Mouse (Mus musculus) CH12.LX (cell line): ENCODE measurements around the gene E130114P18Rik. TPM values are rescaled to one million over a fixed set of nuclear protein-coding genes. Genes with fewer than 3 reads are reported as not detected.

Experiments
- DNase-seq: peaks from one replicate; pipeline ENCODE4 v3.0.0-alpha.2; 2013; ENCODE audit errors: extremely low read depth
- H3K27ac ChIP-seq: 2 replicates; pipeline ENCODE4 v1.5.1; 2012; ENCODE audit warnings: low read depth, mild to moderate bottlenecking, control low read depth, moderate library complexity; ENCODE audit not compliant: insufficient read depth
- H3K27me3 ChIP-seq: replicated peaks from 2 replicates; pipeline ENCODE3; 2012; ENCODE audit warnings: inconsistent platforms
- H3K36me3 ChIP-seq, 2 experiments: replicated peaks in 1 of 2; 2 replicates each; pipeline versions ENCODE3 to v1.6.1; 2012; ENCODE audit warnings: inconsistent platforms in 1 of 2, low read length in 1 of 2, mild to moderate bottlenecking in 1 of 2, mixed read lengths in 1 of 2, moderate library complexity in 1 of 2; ENCODE audit not compliant: control insufficient read depth in 1 of 2, insufficient read depth in 1 of 2
- H3K4me1 ChIP-seq, 2 experiments: 2 replicates each; pipeline ENCODE4 v1.6.1; 2012; ENCODE audit warnings: inconsistent platforms in 1 of 2, moderate library complexity in 1 of 2; ENCODE audit not compliant: insufficient read depth in 2 of 2, control insufficient read depth in 1 of 2
- H3K4me2 ChIP-seq: 2 replicates; pipeline ENCODE4 v1.6.1; 2012; ENCODE audit warnings: low read depth, mild to moderate bottlenecking, control low read depth; ENCODE audit not compliant: poor library complexity, insufficient read depth, severe bottlenecking
- H3K4me3 ChIP-seq, 3 experiments: fragments of 150-350 bp in 1 of 3; sonication (generic) in 1 of 3; replicated peaks in 1 of 3; 2 replicates each; pipeline versions ENCODE3 to v1.5.1; 2011 to 2012; ENCODE audit warnings: low read depth in 2 of 3, low read length in 2 of 3, mild to moderate bottlenecking in 2 of 3, moderate library complexity in 2 of 3, control low read depth in 1 of 3, improper control_type of control experiment in 1 of 3, inconsistent platforms in 1 of 3, mixed read lengths in 1 of 3; ENCODE audit not compliant: poor library complexity in 1 of 3
- H3K79me2 ChIP-seq: replicated peaks from 2 replicates; pipeline ENCODE4 v1.6.1; 2012; ENCODE audit warnings: mild to moderate bottlenecking, moderate library complexity; ENCODE audit not compliant: control insufficient read depth, poor library complexity, insufficient read depth, severe bottlenecking; ENCODE audit errors: extremely low read depth
- H3K9ac ChIP-seq: 2 replicates; pipeline ENCODE4 v1.6.1; 2012; ENCODE audit warnings: low read depth, mild to moderate bottlenecking, control low read depth, moderate library complexity; ENCODE audit not compliant: insufficient read depth
- H3K9me3 ChIP-seq: replicated peaks from 2 replicates; pipeline ENCODE3; 2012; ENCODE audit warnings: low read length, inconsistent platforms, mixed read lengths
- CHD1 ChIP-seq: IDR thresholded peaks from 2 replicates; pipeline ENCODE4 v1.6.1; 2012; ENCODE audit warnings: low read depth, low read length, improper control_type of control experiment, inconsistent platforms
- CHD2 ChIP-seq: IDR thresholded peaks from 2 replicates; pipeline ENCODE4 v1.6.1; 2011; ENCODE audit warnings: low read length, improper control_type of control experiment
- CTCF ChIP-seq, 2 experiments: IDR thresholded peaks in 1 of 2; conservative IDR thresholded peaks in 1 of 2; 2 replicates each; pipeline ENCODE4 v1.5.1; 2011 to 2012; ENCODE audit warnings: low read depth in 2 of 2, low read length in 2 of 2, improper control_type of control experiment in 1 of 2, inconsistent platforms in 1 of 2, mild to moderate bottlenecking in 1 of 2, moderate library complexity in 1 of 2
- ELF1 ChIP-seq: IDR thresholded peaks from 2 replicates; pipeline ENCODE4 v1.6.1; 2014; ENCODE audit warnings: low read depth, mild to moderate bottlenecking, inconsistent platforms, low read length, improper control_type of control experiment
- ETS1 ChIP-seq: conservative IDR thresholded peaks from 2 replicates; pipeline ENCODE4 v1.6.1; 2012; ENCODE audit warnings: low read depth, mild to moderate bottlenecking, inconsistent platforms, low read length, improper control_type of control experiment, moderate library complexity
- HCFC1 ChIP-seq: IDR thresholded peaks from 2 replicates; pipeline ENCODE4 v1.6.1; 2012; ENCODE audit warnings: low read depth, mild to moderate bottlenecking, inconsistent platforms, low read length, improper control_type of control experiment
- IRF4 ChIP-seq: IDR thresholded peaks from 2 replicates; pipeline ENCODE4 v1.6.1; 2014; ENCODE audit warnings: low read depth, mild to moderate bottlenecking, inconsistent platforms, low read length, improper control_type of control experiment
- JUN ChIP-seq: IDR thresholded peaks from 2 replicates; pipeline ENCODE4 v1.6.1; 2011; ENCODE audit warnings: low read depth, mild to moderate bottlenecking, low read length, improper control_type of control experiment, moderate library complexity; ENCODE audit not compliant: insufficient read depth
- JUND ChIP-seq: conservative IDR thresholded peaks from 2 replicates; pipeline ENCODE4 v1.6.1; 2011; ENCODE audit warnings: low read depth, low read length, improper control_type of control experiment
- KAT2A ChIP-seq: IDR thresholded peaks from 2 replicates; pipeline ENCODE4 v1.6.1; 2012; ENCODE audit warnings: low read length, improper control_type of control experiment, inconsistent platforms; ENCODE audit not compliant: insufficient replicate concordance
- MAFK ChIP-seq: IDR thresholded peaks from 2 replicates; pipeline ENCODE4 v1.6.1; 2011; ENCODE audit warnings: low read length, improper control_type of control experiment; ENCODE audit not compliant: insufficient replicate concordance
- MAX ChIP-seq: IDR thresholded peaks from 2 replicates; pipeline ENCODE4 v1.6.1; 2011; ENCODE audit warnings: low read length, improper control_type of control experiment
- MAZ ChIP-seq: IDR thresholded peaks from 2 replicates; pipeline ENCODE4 v1.6.1; 2012; ENCODE audit warnings: low read depth, mild to moderate bottlenecking, inconsistent platforms, low read length, improper control_type of control experiment, moderate library complexity
- MEF2A ChIP-seq: IDR thresholded peaks from 2 replicates; pipeline ENCODE4 v1.6.1; 2014; ENCODE audit warnings: low read depth, mild to moderate bottlenecking, inconsistent platforms, low read length, improper control_type of control experiment, borderline replicate concordance
- MXI1 ChIP-seq: IDR thresholded peaks from 2 replicates; pipeline ENCODE4 v1.6.1; 2011; ENCODE audit warnings: mild to moderate bottlenecking, low read depth, low read length, improper control_type of control experiment
- NELFE ChIP-seq: IDR thresholded peaks from 2 replicates; pipeline ENCODE4 v1.6.1; 2011; ENCODE audit warnings: low read depth, low read length, improper control_type of control experiment
- POLR2AphosphoS2 ChIP-seq: IDR thresholded peaks from 2 replicates; pipeline ENCODE4 v1.6.1; 2011; ENCODE audit warnings: low read depth, low read length, improper control_type of control experiment
- SIN3A ChIP-seq: IDR thresholded peaks from 2 replicates; pipeline ENCODE4 v1.6.1; 2012; ENCODE audit warnings: low read length, improper control_type of control experiment, inconsistent platforms
- SMC3 ChIP-seq: IDR thresholded peaks from 2 replicates; pipeline ENCODE4 v1.6.1; 2011; ENCODE audit warnings: low read depth, low read length, improper control_type of control experiment
- TBP ChIP-seq: conservative IDR thresholded peaks from 2 replicates; pipeline ENCODE4 v1.6.1; 2011; ENCODE audit warnings: low read depth, low read length, improper control_type of control experiment
- TCF12 ChIP-seq: IDR thresholded peaks from 2 replicates; pipeline ENCODE4 v1.6.1; 2014; ENCODE audit warnings: low read depth, mild to moderate bottlenecking, inconsistent platforms, low read length, improper control_type of control experiment
- UBTF ChIP-seq: IDR thresholded peaks from 2 replicates; pipeline ENCODE4 v1.6.1; 2012; ENCODE audit warnings: low read depth, mild to moderate bottlenecking, inconsistent platforms, low read length, improper control_type of control experiment, moderate library complexity
- USF1 ChIP-seq: IDR thresholded peaks from 2 replicates; pipeline ENCODE4 v1.6.1; 2014; ENCODE audit warnings: low read depth, mild to moderate bottlenecking, inconsistent platforms, low read length, improper control_type of control experiment
- USF2 ChIP-seq: conservative IDR thresholded peaks from 2 replicates; pipeline ENCODE4 v1.6.1; 2011; ENCODE audit warnings: low read depth, low read length, improper control_type of control experiment
- ZC3H11A ChIP-seq: IDR thresholded peaks from 2 replicates; pipeline ENCODE4 v1.6.1; 2012; ENCODE audit warnings: low read depth, mild to moderate bottlenecking, inconsistent platforms, low read length, improper control_type of control experiment
- ZKSCAN1 ChIP-seq: IDR thresholded peaks from 2 replicates; pipeline ENCODE4 v1.6.1; 2012; ENCODE audit warnings: low read depth, inconsistent platforms, low read length, improper control_type of control experiment, borderline replicate concordance
- ZMIZ1 ChIP-seq: IDR thresholded peaks from 2 replicates; pipeline ENCODE4 v1.6.1; 2012; ENCODE audit warnings: low read depth, mild to moderate bottlenecking, inconsistent platforms, low read length, improper control_type of control experiment
- ZNF384 ChIP-seq: IDR thresholded peaks from 2 replicates; pipeline ENCODE4 v1.6.1; 2012; ENCODE audit warnings: low read depth, low read length, improper control_type of control experiment, inconsistent platforms
- dilution Hi-C: fragments of 300-500 bp; cut with MboI; formaldehyde crosslinking; loops from 2 replicates; pipeline ENCODE4 v1.14.3; 2020; ENCODE audit warnings: low sequenced_read_pairs; ENCODE audit not compliant: extremely low pct_unique_long_range_greater_than_20kb, extremely low pct_ligation_motif_present
- in situ Hi-C: fragments of 300-500 bp; cut with MboI; formaldehyde crosslinking; loops from 3 replicates; pipeline ENCODE4 v1.14.3; 2019; ENCODE audit warnings: low sequenced_read_pairs, low pct_ligation_motif_present, low pct_unique_long_range_greater_than_20kb, mixed read lengths
- polyA plus RNA-seq: library from polyadenylated mRNA; unstranded; fragments of >175 nt; gene quantifications from 2 replicates; pipeline ENCODE4 v1.2.1, GENCODE M21; 2012; ENCODE audit warnings: low read depth; ENCODE audit not compliant: insufficient read length
- total RNA-seq, 2 experiments: library from RNA; depleted of rRNA; stranded (reverse); fragments of 300-350 nt in 1 of 2; fragments of >200 nt in 1 of 2; gene quantifications; 2 replicates each; pipeline ENCODE4 v1.2.3; 2012 to 2014

E130114P18Rik gene
- total and polyA plus RNA-seq, 3 experiments = not detected

GRCm38 (mm10) chr4:97596348-97596747 lies 181.5 kb downstream of the E130114P18Rik start:
- DNase-seq = no peak
- no peaks in the 10 kb centered on the region for H3K4me1 ChIP-seq
- H3K4me2 ChIP-seq = no peak overlapping the region
- H3K36me3 ChIP-seq = no peaks in the 10 kb centered on the region
- H3K4me3 ChIP-seq = no peak overlapping the region
- dilution Hi-C loops = no loop called here
- no peaks in the 10 kb centered on the region for H3K27me3 ChIP-seq
- TF ChIP-seq ZKSCAN1 = no peak
- no peak for TF ChIP-seq MXI1
- TF ChIP-seq POLR2AphosphoS2 = no peak
- no peak for TF ChIP-seq MAX
- TF ChIP-seq UBTF = no peak
- no peak for TF ChIP-seq MAZ
- no peak for TF ChIP-seq JUND
- no peak for TF ChIP-seq CTCF (conservative IDR thresholded peaks at IDR 0.05 in 1 of 2, IDR thresholded peaks at IDR 0.05 in 1 of 2; ENCODE audit: low read depth in 2 of 2, low read length in 2 of 2)
- TF ChIP-seq KAT2A = no peak
- TF ChIP-seq ETS1 = no peak
- TF ChIP-seq CHD1 = no peak
- no peak for TF ChIP-seq ZC3H11A
- TF ChIP-seq MEF2A = no peak
- no peak for TF ChIP-seq TCF12
- TF ChIP-seq JUN = no peak
- no peak for TF ChIP-seq NELFE
- no peak for TF ChIP-seq IRF4
- TF ChIP-seq CHD2 = no peak
- TF ChIP-seq SIN3A = no peak
- in situ Hi-C loops = no loop called here
- H3K27ac ChIP-seq = no peak overlapping the region
- H3K9ac ChIP-seq = no peak overlapping the region
- H3K79me2 ChIP-seq = no peaks in the 10 kb centered on the region
- H3K9me3 ChIP-seq = peaks cover 60% of the 10 kb centered on the region

- no peak for DNase-seq
- Histone ChIP-seq H3K79me2 (no peaks in the 10 kb centered on the region), H3K36me3 (no peaks in the 10 kb centered on the region), H3K4me1 (no peaks in the 10 kb centered on the region), H3K27ac (no peak overlapping the region), H3K27me3 (no peaks in the 10 kb centered on the region), H3K9me3 (peaks cover 60% of the 10 kb centered on the region), H3K9ac (no peak overlapping the region), H3K4me3 (no peak overlapping the region), H3K4me2 (no peak overlapping the region)
- dilution Hi-C loops (no loop called here), in situ Hi-C loops (no loop called here)
- TF ChIP-seq ZMIZ1 (no peak), JUN (no peak), TCF12 (no peak), SMC3 (no peak), CTCF (conservative IDR thresholded peaks at IDR 0.05 in 1 of 2, IDR thresholded peaks at IDR 0.05 in 1 of 2; ENCODE audit: low read depth in 2 of 2, low read length in 2 of 2) (no peak), NELFE (no peak), MXI1 (no peak), USF2 (no peak), KAT2A (no peak), ETS1 (no peak), ELF1 (no peak), ZNF384 (no peak), ZKSCAN1 (no peak), MEF2A (no peak), CHD1 (no peak), CHD2 (no peak), USF1 (no peak), MAFK (no peak), HCFC1 (no peak), TBP (no peak)
Observed at GRCm38 (mm10) chr4:97593869-97594268, 184.0 kb downstream of the E130114P18Rik start.
